Mouse (Mus musculus) granulocyte monocyte progenitor cell, adult 5-6 weeks (primary cell): ENCODE results near the gene Zbed6. TPM values are rescaled to one million over a fixed set of nuclear protein-coding genes. Genes with fewer than 3 reads are reported as not detected.

Experiments used
- total RNA-seq, 2 experiments: library from RNA; stranded (forward) in 1 of 2; stranded (reverse) in 1 of 2; fragments of 200-712, 200-1000 nt in 1 of 2; fragments of >200 nt in 1 of 2; fragmentation: Nextera tagmentation in 1 of 2; gene quantifications; 2 replicates each; pipeline ENCODE4 v1.2.3; 2014 to 2017

The Zbed6 gene
- total RNA-seq, 2 experiments from 2014 or later, result 14.5 to 23.1 TPM

Other genes starting within 250 kb of the Zbed6 start
- gene Sox13, start 236.5 kb downstream of the Zbed6 start, total RNA-seq (2014; fragmentation: Nextera tagmentation), result 2.9 and 4.2 TPM in 2 replicates
- gene Sox13, start 236.5 kb downstream of the Zbed6 start, total RNA-seq (2017), result 1.7 and 4.8 TPM in 2 replicates
- gene Snrpe, start 50.6 kb downstream of the Zbed6 start, total RNA-seq (2014; fragmentation: Nextera tagmentation), result 594 and 635 TPM in 2 replicates
- 399 and 577 TPM in 2 replicates for gene Snrpe, start 50.6 kb downstream of the Zbed6 start, total RNA-seq (2017)
- gene Gm38394, start 433 bp upstream of the Zbed6 start, total RNA-seq (2014; fragmentation: Nextera tagmentation), result 9.5 and 14.2 TPM in 2 replicates
- gene Gm38394, start 433 bp upstream of the Zbed6 start, total RNA-seq (2017), result 6.6 and 9.2 TPM in 2 replicates
- gene Lax1, start 29.2 kb upstream of the Zbed6 start, total RNA-seq (2014; fragmentation: Nextera tagmentation), result not detected in 2 replicates
- 0.82 and 1.0 TPM in 2 replicates for gene Lax1, start 29.2 kb upstream of the Zbed6 start, total RNA-seq (2017)
- gene Atp2b4, start 140.2 kb upstream of the Zbed6 start, total RNA-seq (2014; fragmentation: Nextera tagmentation), result 44.2 and 58.3 TPM in 2 replicates
- 27.1 and 32.1 TPM in 2 replicates for gene Atp2b4, start 140.2 kb upstream of the Zbed6 start, total RNA-seq (2017)
- 1.2 TPM in 1 of 2 replicates, not detected in the other for gene Optc, start 247.1 kb upstream of the Zbed6 start, total RNA-seq (2014; fragmentation: Nextera tagmentation)
- not detected in 2 replicates for gene Optc, start 247.1 kb upstream of the Zbed6 start, total RNA-seq (2017)